Mouse (Mus musculus) inflammation-experienced regulatory T-cells, adult 6 months (primary cell): Measurements from ENCODE around the gene Pde2a. TPM values are rescaled to one million over a fixed set of nuclear protein-coding genes. Genes with fewer than 3 reads are reported as not detected.
"Not testable (repeated sequence)": the region's sequence is repeated elsewhere in the genome, so short reads cannot be mapped to it uniquely, and the experiment has no call there.

Experiments
- ATAC-seq: one replicate; pipeline ENCODE4 v1.8.0; 2017
- polyA plus RNA-seq, 3 experiments: library from polyadenylated mRNA; unstranded; fragments of 100-300 nt; shearing (Covaris generic); gene quantifications; one replicate each; pipeline ENCODE4 v1.2.1; 2017

Gene Pde2a
- polyA plus RNA-seq, 3 experiments from 2014 or later = 6.1 to 36.2 (median 19.9) TPM

DNA sequence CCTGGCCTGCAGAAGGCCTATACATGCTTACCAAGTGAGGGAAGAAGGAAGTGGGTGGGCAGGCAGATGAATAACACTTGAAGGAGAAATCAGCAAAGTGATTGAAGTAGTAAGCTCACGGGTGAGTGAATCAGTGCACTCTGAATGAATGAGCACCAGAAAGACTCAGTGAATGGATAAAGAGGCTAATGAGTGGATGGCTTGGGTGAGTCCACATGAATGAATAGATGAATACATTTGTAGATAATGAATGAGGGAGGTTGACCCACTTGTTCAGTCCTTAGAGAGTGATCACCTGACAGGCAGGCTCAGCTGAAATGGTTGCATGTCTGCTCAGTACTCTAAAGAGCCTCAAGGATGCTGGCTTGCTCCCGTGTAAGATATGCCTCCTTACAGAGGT is 101.7 kb downstream of the Pde2a start:
- no peak for ATAC-seq

DNA sequence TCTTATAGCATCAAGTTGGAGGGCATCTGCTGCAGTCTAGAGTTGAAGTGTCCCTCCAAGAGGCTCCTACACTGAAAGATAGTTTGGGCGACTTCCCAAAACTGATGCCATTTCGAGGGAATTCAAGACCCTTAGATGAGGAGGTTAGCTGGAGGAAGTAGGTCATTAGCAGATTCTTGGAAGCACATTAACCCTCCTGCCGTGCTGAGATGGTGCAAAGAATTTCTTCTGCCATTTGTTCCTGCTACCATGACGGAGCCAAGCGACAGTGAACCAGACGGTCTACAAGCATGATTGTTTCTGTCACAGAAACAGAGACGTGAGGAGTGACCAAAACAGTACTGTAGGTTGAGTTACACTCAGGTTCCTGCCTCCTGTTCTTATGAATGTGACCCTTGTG is 105.0 kb downstream of the Pde2a start:
- ATAC-seq = no peak

DNA sequence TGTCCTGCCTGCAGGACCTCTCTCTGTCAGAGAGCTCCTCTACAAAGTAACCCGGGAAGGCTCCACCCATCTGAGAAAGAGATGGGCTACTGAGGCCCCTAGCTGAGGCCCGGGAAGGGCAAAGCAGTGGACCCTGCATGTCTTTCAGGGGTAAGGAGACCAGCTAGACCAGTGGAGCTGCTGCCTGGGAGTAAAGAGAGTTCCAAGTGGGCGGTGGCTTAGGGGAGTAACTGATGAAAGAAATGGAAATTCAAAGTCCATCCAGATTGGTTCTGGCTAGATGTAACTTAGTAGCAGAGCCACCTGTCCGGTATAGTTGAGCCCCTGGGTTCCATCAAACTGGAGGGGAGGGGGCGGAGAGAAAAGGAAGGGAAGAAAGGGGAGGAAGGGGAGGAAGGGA is 112.9 kb downstream of the Pde2a start:
- ATAC-seq = no peak

DNA sequence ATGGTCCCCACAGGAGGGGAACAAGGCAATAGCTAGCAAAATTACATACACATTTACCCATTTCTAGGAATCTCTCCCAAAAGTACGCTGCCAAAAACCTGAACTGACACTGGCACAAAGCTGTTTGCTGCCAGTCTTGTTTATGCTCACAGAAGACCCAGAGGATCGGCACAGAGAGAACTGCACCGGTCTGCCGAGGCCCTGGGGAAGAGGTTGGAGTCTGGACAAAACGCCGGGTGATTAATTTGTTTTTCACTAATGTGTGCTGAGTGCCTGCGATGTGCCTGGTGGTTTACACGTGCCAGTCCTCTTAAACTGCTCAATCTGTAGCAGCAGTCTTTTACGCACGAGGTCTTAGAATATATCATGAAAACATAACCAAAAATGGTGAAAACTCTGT is 113.6 kb downstream of the Pde2a start:
- no peak for ATAC-seq

DNA sequence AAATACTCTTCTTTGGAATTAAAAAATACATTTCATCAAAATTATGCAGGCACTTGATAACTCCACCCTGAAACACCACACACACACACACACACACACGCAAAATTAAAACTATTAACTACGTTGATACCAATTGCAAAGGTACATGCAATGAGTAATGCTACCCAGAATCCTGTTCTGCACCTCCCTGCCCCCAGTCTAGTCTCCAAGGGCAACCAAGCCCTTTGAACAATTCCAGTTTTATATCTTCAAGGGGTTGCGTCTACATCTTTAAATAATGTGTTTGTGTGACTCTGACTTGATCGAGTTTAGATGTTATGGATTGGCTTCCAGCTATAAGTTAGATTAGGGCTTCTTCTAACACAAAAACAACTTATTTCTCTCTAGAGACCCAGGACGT is 114.0 kb downstream of the Pde2a start:
- no peak for ATAC-seq

DNA sequence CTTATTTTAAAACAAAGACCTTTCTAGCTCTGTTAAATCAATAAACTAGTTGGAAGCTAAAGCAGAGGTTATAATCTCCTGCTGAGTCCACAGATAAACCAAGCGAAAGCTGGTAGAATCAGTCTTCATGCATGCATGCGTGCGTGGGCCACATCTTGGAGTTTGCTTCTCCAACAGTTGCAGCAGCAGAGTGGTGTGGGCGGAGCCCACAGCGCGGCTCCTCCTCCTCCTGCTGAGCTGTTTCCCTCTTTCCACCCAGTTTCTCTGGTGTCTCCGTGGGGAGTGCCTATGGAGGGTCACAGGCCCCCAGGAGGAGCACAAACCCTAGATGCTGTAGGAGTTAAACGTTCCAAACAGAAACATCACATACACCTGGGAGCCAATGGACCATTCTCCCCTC is 116.0 kb downstream of the Pde2a start:
- ATAC-seq = peak; percentile 44

DNA sequence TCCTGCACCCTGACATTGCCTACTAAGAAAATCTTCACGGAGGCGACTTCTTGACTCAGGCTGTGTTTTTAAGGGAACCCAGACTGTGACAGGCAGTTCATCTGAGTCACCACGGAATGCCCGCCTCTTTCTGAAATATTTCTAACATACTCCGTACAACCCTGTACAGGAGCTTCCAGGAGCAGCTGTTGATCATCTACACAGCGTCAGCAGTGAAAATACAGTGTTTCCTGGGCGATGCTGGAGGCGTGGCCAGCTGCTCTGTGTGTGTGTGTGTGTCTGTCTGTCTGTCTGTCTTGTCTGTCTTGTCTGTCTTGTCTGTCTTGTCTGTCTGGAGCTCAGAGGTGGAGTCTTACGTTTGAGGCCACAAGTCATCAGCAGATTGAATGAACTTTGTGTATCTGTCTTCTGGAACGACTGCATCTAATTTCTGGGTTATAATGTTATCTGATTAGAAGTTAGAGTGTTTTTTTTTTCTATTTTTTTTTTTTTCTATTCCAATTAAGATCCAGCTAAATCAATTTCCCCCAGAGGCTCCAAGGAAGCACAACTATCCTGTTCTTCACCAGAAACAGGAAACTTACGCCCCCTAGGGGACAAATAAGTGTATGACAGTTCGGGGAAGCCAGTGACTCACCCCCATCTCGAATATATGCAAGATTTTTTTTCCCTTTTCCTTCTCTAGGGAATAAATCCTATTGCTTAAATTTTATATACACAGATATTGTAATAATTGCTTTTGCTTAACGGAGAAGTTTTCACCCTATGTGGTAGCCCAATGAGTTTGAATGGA is 116.8 kb downstream of the Pde2a start:
- peak; percentile 81 for ATAC-seq

DNA sequence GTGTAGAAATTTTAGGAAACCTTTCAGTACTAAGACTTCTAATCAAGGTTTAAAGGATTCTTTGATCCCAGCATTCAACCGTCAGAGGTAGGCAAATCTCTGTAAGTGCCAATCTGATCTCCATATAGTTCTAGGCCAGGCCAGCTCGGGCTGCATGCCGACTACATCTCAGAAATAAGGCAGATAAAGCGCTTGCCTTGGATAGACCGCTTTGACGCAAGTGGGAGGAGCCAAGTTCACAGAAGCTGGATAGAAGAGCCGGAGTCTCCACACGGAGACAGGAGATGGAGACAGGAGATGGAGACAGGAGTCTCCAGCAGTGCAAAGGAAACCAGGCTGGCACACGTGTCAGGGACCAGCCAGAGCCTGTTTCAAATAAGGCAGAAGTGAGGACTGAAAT is 118.3 kb downstream of the Pde2a start:
- ATAC-seq = no peak

DNA sequence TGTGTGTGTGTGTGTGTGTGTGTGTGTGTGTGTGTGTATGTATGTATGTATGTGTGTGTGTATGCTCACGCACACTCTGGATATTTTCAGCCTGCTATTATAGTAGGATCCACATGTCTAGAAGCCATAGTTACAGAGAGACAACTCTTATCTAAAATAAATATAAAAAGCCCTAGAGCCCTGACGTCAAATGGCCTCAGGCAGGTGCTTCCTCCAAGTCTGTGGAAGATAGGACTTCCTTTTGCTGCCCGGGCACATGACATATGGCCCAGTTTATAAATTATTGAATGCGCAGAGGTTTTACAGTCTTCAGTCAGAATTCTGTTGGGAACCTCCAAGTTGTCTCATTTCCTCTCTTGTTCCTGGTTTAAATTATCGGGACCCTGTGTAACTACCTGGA is 119.2 kb downstream of the Pde2a start:
- ATAC-seq = peak; percentile 27

DNA sequence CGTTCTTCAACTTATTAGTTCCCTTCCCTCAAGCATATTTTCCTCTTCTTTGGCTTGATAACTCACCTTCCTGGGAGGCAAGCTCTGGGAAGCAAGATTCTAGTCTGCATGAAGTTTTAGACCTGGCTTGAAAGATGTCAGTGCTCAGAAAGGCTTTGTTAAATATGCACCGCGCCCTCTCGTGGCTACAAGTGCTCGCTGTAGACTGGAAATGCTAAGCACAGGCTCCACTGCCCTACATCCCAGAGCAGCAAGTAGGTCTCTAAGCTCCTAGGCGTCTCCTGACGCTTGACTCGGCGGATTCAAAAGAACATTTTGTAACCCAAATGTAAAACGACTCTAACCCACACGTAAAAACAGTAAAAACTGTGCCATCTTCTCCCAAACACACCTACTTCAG is 119.6 kb downstream of the Pde2a start:
- ATAC-seq = peak; percentile 39

DNA sequence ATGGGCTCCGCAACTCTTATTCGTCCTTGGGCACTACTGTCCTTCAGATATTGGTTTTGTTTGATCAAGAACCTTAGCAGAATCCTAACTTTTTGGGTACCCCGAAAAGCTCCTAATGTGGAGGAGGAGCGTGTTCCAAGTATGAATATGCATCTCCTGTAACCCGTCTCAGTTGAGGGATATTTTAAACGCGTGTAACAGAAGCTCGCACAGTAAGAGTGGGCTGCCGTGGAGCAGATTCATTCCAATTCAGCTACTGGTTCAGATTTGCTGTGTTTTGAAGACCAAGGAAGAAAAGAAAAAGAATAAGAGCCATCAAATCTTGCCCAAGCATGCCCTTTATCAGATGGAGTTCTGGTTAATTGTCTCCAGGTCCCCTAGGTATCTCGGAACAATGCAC is 120.2 kb downstream of the Pde2a start:
- ATAC-seq = no peak

DNA sequence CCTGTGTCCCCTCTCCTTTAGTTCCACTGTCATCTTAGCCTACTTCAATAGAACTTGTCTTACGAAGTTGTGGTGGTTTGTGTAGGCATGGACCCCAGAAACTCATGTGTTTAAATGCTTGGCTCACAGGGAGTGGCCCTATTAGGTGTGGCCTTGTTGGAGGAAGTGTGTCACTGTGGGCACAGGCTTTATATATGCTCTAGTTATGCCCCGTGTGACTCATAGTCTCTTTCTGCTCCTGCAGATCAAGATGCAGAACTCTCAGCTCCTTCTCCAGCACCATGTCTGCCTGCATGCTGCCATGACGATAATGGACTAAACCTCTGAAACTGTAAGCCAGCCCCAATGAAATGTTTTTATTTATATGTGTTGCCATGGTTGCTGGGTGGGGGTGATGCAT is 126.2 kb downstream of the Pde2a start:
- peak; percentile 67 for ATAC-seq

DNA sequence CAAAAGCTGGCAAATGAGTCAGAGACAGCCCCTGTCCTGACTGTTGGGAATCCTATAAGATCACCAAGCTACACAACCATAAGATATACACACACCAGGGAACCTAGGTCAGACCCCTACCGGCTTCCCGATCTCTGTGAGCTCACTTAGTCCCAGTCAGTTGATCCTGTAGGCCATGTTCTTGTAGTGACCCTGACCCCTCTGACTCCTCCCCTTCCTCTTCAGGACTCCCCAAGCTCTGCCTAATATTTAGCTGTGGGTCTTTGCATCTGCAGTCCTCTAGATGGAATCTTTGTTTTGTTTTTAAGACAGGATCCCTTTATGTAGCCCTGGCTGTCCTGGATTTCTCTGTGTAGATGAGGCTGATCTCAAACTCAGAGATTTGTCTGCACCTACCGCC is 127.8 kb downstream of the Pde2a start:
- peak; percentile 18 for ATAC-seq

DNA sequence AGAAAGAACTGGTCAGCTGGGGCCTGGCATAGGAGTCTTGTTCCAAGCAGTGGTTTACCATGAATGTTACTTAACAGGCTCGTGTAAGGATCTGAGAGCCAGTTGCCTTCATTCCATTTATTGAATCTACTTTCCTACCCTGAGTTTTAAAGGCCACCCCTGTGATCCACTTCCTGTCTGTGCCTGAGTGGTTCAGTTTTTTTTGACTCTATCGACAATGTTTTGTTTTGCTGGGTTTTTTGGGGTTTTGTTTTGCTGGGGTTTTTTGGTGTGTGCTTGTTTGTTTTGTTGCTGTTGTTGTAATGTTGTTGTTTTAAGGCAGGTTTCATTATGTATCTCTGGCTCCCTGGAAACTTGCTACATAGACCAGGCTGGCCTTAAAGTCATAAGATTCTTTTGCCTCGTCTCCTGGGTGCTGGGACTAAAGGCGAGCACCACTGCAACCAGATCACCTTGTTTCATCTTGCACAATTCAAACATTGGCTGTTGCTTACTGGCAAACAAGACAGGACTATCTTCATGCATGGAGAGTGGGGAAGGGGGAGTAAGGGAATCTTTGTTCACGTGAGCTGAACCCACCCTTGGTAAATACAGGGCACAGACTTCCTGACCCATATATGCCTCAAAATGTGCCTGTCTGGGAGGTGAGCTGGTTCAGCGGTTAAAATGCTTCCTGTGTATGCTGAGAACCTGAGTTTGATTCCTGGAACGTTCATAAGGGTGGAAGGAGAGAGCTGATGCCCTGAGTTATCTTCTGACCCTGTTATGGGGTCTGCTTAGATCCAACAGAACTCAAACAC is 129.4 kb downstream of the Pde2a start:
- ATAC-seq = peak; percentile 22

DNA sequence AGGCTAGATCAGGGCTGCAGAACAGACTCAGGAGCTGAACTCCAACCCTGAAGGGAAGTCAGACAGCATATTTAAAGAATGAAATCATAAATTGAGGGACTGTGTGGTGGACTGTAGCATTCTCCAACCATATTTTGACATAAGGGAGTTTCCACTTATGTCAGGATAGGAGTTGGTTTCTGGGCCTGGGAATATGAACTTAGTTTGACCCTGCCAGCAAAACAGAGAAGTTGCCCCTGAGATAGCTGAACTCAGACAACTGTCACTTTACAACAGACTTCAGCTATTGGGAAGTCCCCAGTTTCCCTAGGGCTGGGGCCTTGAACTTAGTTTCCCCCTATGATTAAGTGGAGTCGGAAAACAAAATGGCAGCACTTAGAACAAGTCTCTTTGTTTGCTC is 130.0 kb downstream of the Pde2a start:
- ATAC-seq = peak; percentile 0

DNA sequence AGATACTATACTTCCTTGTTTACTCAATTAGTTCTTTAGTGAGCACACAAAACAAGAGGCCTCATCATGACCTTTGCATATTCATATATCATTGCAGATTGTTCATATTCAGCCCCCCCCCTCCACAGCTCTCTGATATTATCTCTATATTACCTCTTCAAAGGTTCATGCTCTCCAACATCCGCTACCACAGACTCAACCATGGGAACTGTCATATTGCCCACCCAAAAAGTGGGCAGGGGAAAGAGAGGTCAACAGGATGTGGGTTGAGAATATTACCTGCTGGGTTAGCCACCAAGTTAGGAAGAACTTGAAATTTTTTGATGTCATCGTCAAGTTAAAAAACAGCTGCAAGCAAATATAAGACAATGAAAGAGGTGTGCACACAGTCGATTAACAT is 134.0 kb downstream of the Pde2a start:
- ATAC-seq = peak; percentile 84

DNA sequence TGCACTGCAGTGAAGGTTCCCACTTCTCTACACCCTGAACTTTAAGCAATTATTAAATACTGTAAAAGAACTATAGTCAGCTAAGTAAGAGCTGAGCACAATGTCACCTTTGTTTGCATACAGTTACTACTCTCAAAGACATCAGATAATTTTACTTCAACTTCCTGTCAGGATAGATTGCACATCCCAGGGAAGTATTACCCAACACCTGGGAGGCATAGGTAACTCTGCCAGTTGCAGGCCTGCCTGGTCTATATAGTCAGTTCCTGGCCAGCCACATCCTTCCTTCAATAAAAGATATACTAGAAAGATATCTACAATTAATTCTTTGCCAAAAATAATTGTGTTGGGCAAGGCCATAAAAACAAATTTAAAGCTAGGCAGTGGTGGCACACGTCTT is 135.9 kb downstream of the Pde2a start:
- no peak for ATAC-seq

DNA sequence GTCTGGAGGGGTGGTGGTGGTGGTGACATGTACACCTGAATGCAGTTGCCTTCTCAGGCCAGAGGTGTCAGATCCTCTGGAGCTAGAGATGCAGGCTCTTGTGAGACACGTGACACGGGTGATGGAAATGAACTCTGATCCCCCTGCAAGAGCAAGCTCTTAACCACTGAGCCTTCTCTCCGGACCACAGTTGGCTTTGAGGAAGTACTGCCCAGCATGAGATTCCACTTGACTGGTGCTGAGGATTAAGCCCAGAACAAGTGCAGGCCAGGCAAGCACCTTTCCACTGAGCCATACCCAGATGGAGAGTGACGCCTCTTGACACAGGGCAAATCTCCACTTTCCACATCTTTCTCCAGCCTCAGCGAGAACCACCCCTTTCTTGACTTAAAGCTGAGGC is 137.9 kb downstream of the Pde2a start:
- not testable (repeated sequence) for ATAC-seq

Other genes with a start within 250 kb of the Pde2a start
- 10 to 100 TPM; 39.3 to 53.6 (median 44.9) TPM for gene Atg16l2, start 119.4 kb upstream of the Pde2a start, polyA plus RNA-seq
- gene Stard10, start 104.6 kb upstream of the Pde2a start, polyA plus RNA-seq = 1 to 10 TPM; 1.7 to 5.6 (median 2.0) TPM
- gene Arap1, start 73.6 kb upstream of the Pde2a start, polyA plus RNA-seq = 10 to 100 TPM; 29.0 to 58.0 (median 41.3) TPM
- gene Gm45837, start 10.8 kb upstream of the Pde2a start, polyA plus RNA-seq = 10 to 100 TPM in 2 of 3 experiments, 1 to 10 TPM in 1; 6.7 to 39.0 (median 18.9) TPM
- gene Art2b, start 163.9 kb downstream of the Pde2a start, polyA plus RNA-seq = 100 to 1,000 TPM in 2 of 3 experiments, 10 to 100 TPM in 1; 72.4 to 156 (median 144) TPM
- 10 to 100 TPM in 2 of 3 experiments, 1 to 10 TPM in 1; 9.1 to 12.4 (median 10.7) TPM for gene Clpb, start 241.9 kb downstream of the Pde2a start, polyA plus RNA-seq